Mouse (Mus musculus): Measurements from ENCODE around the gene Slc36a3. TPM values are rescaled to one million over a fixed set of nuclear protein-coding genes. Genes with fewer than 3 reads are reported as not detected.

Slc36a3 gene
- total RNA-seq, 1 experiment: not detected

DNA sequence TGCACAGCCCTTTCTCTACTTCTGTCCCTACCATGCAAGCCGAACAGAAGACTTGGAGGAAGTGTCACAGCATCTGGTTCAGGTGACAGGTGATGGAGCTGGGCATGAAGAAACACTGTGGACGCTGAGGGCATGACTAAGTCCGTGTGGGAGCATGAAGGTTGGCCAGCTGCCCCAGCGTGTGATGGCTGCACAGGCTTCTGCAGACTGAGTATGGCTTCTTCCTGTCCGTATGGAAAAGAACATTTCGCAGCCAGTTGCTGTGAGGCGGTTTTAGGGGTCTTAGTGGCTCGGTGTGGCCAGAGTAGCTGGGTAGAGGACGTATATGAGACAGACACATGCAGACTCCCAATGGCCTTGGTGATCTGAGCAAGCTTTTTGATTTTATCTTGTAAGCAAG lies 70.3 kb downstream of the Slc36a3 start:
- Histone ChIP-seq H3K27ac (ENCODE audit: insufficient read depth, low read depth, low read length, poor library complexity, severe bottlenecking) (no peak overlapping the region), H3K36me3 (ENCODE audit: control insufficient read depth, insufficient read depth, low read length, poor library complexity, severe bottlenecking) (no peaks in the 10 kb centered on the region), H3K4me3 (ENCODE audit: insufficient read depth in 1 of 2, low read depth in 1 of 2, low read length in 2 of 2, poor library complexity in 1 of 2, severe bottlenecking in 1 of 2) (no peak overlapping the region), H3K4me1 (ENCODE audit: control insufficient read depth in 2 of 2, insufficient read depth in 2 of 2, low read length in 2 of 2, poor library complexity in 1 of 2) (peaks cover 2 to 3% of the 10 kb centered on the region in 2 experiments; a peak in 1 of 4 replicates), H3K9ac (ENCODE audit: insufficient read depth, low read depth, low read length, poor library complexity, severe bottlenecking) (no peak overlapping the region), H3K9me3 (ENCODE audit: control insufficient read depth, insufficient read depth, low read depth, low read length) (no peaks in the 10 kb centered on the region)
- TF ChIP-seq CHD2 (IDR thresholded peaks at IDR 0.05; ENCODE audit: low read depth, low read length): no peak
- TF ChIP-seq ZC3H11A (IDR thresholded peaks at IDR 0.05; ENCODE audit: borderline replicate concordance, low read depth, low read length): no peak
- no peak for TF ChIP-seq ZNF384 (IDR thresholded peaks at IDR 0.05; ENCODE audit: low read depth, low read length)
- TF ChIP-seq HCFC1 (IDR thresholded peaks at IDR 0.05; ENCODE audit: borderline replicate concordance, insufficient read depth, low read length): no peak
- no peak for TF ChIP-seq MAFK (IDR thresholded peaks at IDR 0.05; ENCODE audit: insufficient read depth, low read depth, low read length)
- no peak for DNase-seq (ENCODE audit: low read depth, low spot score)
- in situ Hi-C loops (cut with MboI; ENCODE audit: low sequenced_read_pairs in 2 of 2, unreplicated experiment in 2 of 2): no loop called here

DNA sequence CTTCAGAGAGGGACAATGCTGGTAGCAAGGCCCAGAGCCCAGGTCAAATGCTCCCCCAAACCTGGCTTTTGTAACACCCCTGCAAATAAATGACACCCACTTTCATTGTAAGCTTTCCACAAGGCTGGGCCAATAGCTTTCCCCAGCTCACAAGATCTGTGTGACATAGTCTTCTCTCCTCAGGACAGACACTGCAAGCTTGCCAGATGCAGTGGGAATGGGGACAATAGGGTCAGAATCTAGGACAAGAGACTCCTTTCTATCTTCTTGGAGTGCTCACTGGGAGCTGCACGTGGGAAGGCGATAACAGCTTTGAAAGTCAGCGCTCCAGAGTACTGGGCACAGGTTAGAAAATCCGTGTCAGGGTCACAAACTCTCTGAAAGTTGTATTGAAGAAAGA lies 72.3 kb downstream of the Slc36a3 start:
- H3K9me3 ChIP-seq (ENCODE audit: control insufficient read depth, insufficient read depth, low read depth, low read length): no peaks in the 10 kb centered on the region
- TF ChIP-seq MAFK (IDR thresholded peaks at IDR 0.05; ENCODE audit: insufficient read depth, low read depth, low read length) (no peak), ZNF384 (IDR thresholded peaks at IDR 0.05; ENCODE audit: low read depth, low read length) (no peak), CHD2 (IDR thresholded peaks at IDR 0.05; ENCODE audit: low read depth, low read length) (no peak), HCFC1 (IDR thresholded peaks at IDR 0.05; ENCODE audit: borderline replicate concordance, insufficient read depth, low read length) (no peak), ZC3H11A (IDR thresholded peaks at IDR 0.05; ENCODE audit: borderline replicate concordance, low read depth, low read length) (no peak)
- DNase-seq (ENCODE audit: low read depth, low spot score): no peak
- no peak overlapping the region for H3K9ac ChIP-seq (ENCODE audit: insufficient read depth, low read depth, low read length, poor library complexity, severe bottlenecking)
- H3K4me1 ChIP-seq (ENCODE audit: control insufficient read depth in 2 of 2, insufficient read depth in 2 of 2, low read length in 2 of 2, poor library complexity in 1 of 2): no peaks in the 10 kb centered on the region
- no peak overlapping the region for H3K27ac ChIP-seq (ENCODE audit: insufficient read depth, low read depth, low read length, poor library complexity, severe bottlenecking)
- no peaks in the 10 kb centered on the region for H3K36me3 ChIP-seq (ENCODE audit: control insufficient read depth, insufficient read depth, low read length, poor library complexity, severe bottlenecking)
- no peak overlapping the region for H3K4me3 ChIP-seq (ENCODE audit: insufficient read depth in 1 of 2, low read depth in 1 of 2, low read length in 2 of 2, poor library complexity in 1 of 2, severe bottlenecking in 1 of 2)
- in situ Hi-C loops (cut with MboI; ENCODE audit: low sequenced_read_pairs in 2 of 2, unreplicated experiment in 2 of 2): no loop called here

DNA sequence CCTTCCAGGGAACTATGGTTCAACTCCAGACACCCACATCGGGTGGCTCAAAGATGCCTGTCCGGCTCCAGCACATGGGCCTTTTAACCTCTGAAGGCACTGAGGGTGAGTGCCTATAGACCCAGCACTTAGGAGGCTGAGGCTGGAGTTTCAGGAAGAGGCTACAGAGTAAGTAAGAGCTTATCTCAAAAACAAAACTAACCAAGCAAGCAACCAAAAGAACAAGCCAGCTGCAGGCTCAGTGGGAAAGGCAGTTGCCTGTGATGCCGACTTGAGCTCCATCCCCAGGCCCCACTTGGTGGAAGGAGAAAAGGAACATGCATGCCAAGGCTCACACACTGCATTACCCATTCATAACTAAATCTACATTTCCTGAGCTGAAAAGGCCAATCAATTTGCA lies 73.0 kb downstream of the Slc36a3 start:
- Histone ChIP-seq H3K4me1 (ENCODE audit: control insufficient read depth in 2 of 2, insufficient read depth in 2 of 2, low read length in 2 of 2, poor library complexity in 1 of 2) (no peaks in the 10 kb centered on the region), H3K9ac (ENCODE audit: insufficient read depth, low read depth, low read length, poor library complexity, severe bottlenecking) (no peak overlapping the region), H3K4me3 (ENCODE audit: insufficient read depth in 1 of 2, low read depth in 1 of 2, low read length in 2 of 2, poor library complexity in 1 of 2, severe bottlenecking in 1 of 2) (peak overlapping the region in 1 of 2 experiments; percentile 64; a peak in 1 of 4 replicates), H3K9me3 (ENCODE audit: control insufficient read depth, insufficient read depth, low read depth, low read length) (no peaks in the 10 kb centered on the region), H3K36me3 (ENCODE audit: control insufficient read depth, insufficient read depth, low read length, poor library complexity, severe bottlenecking) (no peaks in the 10 kb centered on the region), H3K27ac (ENCODE audit: insufficient read depth, low read depth, low read length, poor library complexity, severe bottlenecking) (no peak overlapping the region)
- no peak for DNase-seq (ENCODE audit: low read depth, low spot score)
- TF ChIP-seq ZC3H11A (IDR thresholded peaks at IDR 0.05; ENCODE audit: borderline replicate concordance, low read depth, low read length) (no peak), MAFK (IDR thresholded peaks at IDR 0.05; ENCODE audit: insufficient read depth, low read depth, low read length) (no peak), ZNF384 (IDR thresholded peaks at IDR 0.05; ENCODE audit: low read depth, low read length) (no peak), HCFC1 (IDR thresholded peaks at IDR 0.05; ENCODE audit: borderline replicate concordance, insufficient read depth, low read length) (no peak), CHD2 (IDR thresholded peaks at IDR 0.05; ENCODE audit: low read depth, low read length) (no peak)
- in situ Hi-C loops (cut with MboI; ENCODE audit: low sequenced_read_pairs in 2 of 2, unreplicated experiment in 2 of 2): no loop called here

DNA sequence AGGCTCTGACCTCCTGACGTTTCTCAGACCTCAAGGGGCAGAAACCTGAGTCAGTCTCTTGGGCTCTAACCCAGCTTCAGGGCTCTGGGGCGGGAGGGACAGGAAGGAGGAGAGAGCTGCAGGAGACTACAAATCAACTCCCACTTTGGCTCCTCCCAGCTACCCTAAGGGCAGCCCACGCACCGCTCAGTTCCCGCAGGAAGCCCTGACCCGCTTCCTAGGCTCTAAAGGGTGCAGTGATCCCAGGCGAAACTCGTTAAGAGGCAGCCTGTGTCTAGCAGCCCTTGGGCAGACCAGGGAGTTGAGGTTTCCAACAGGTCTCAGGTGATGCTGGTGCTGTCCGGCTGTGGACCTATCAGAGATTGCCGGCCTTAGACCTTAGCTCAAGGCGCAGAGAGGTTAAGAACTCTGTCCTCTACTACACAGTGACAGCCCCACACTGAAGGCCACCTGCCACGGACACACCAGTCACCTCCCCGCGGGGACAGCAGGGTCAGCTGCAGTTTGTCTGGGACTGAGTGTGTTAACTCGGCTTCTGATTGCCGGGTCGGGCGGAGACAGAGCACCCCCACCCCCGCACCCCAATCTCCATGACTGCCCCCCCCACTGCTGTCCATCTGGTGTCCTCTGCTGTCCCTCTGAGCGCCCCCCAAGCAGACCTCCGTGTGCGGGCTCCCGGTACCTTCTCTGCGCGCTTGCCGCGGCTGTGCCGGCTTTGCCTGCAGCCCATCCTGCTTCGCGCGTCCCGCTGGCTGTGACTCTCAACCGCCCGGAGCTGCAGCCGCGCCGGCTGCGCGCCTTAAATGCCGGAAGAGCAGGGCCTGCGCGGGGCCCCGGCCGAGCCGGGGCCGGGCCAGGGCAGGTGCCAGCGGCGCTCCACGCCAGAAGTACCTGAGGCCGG lies 73.9 kb downstream of the Slc36a3 start, which contains the start of gene Ccdc69:
Ccdc69 (minus strand) TSS at position 801 of the 901 bp plus-strand sequence.
- Histone ChIP-seq H3K9me3 (ENCODE audit: control insufficient read depth, insufficient read depth, low read depth, low read length) (no peaks in the 10 kb centered on the region), H3K27ac (ENCODE audit: insufficient read depth, low read depth, low read length, poor library complexity, severe bottlenecking) (no peak within 1 kb of the TSS), H3K4me1 (ENCODE audit: control insufficient read depth in 2 of 2, insufficient read depth in 2 of 2, low read length in 2 of 2, poor library complexity in 1 of 2) (no peaks in the 10 kb centered on the region), H3K36me3 (ENCODE audit: control insufficient read depth, insufficient read depth, low read length, poor library complexity, severe bottlenecking) (no peaks in the 10 kb centered on the region), H3K4me3 (ENCODE audit: insufficient read depth in 1 of 2, low read depth in 1 of 2, low read length in 2 of 2, poor library complexity in 1 of 2, severe bottlenecking in 1 of 2) (peak within 1 kb of the TSS; percentile 59 to 64), H3K9ac (ENCODE audit: insufficient read depth, low read depth, low read length, poor library complexity, severe bottlenecking) (peak within 1 kb of the TSS; percentile 48)
- in situ Hi-C loops (cut with MboI; ENCODE audit: low sequenced_read_pairs in 2 of 2, unreplicated experiment in 2 of 2): no loop called here
- no peak for DNase-seq (ENCODE audit: low read depth, low spot score)
- TF ChIP-seq CHD2 (IDR thresholded peaks at IDR 0.05; ENCODE audit: low read depth, low read length) (no peak), ZNF384 (IDR thresholded peaks at IDR 0.05; ENCODE audit: low read depth, low read length) (no peak), MAFK (IDR thresholded peaks at IDR 0.05; ENCODE audit: insufficient read depth, low read depth, low read length) (no peak), ZC3H11A (IDR thresholded peaks at IDR 0.05; ENCODE audit: borderline replicate concordance, low read depth, low read length) (no peak), HCFC1 (IDR thresholded peaks at IDR 0.05; ENCODE audit: borderline replicate concordance, insufficient read depth, low read length) (no peak)

Measured in ES-E14 (cell line).